Mouse (Mus musculus) heart, embryonic 10.5 days (tissue): ENCODE results near the gene Kat7. TPM values are rescaled to one million over a fixed set of nuclear protein-coding genes. Genes with fewer than 3 reads are reported as not detected.
A peak's percentile ranks its signal among the peaks of the same experiment; 100 is the strongest.

Source experiments
- DNase-seq: peaks from one replicate; pipeline ENCODE4 v3.0.0-alpha.2; 2017; ENCODE audit warnings: low spot score
- H3K27ac ChIP-seq: fragments of 300-500 bp; sonication (generic); 2 replicates; pipeline ENCODE4 v1.5.1; 2016; ENCODE audit warnings: mild to moderate bottlenecking
- H3K27me3 ChIP-seq: fragments of 300-500 bp; sonication (generic); 2 replicates; pipeline ENCODE4 v1.6.1; 2016; ENCODE audit warnings: mild to moderate bottlenecking; ENCODE audit not compliant: poor library complexity, insufficient read depth, severe bottlenecking
- H3K36me3 ChIP-seq: fragments of 300-500 bp; sonication (generic); 2 replicates; pipeline ENCODE4 v1.6.1; 2016; ENCODE audit warnings: mild to moderate bottlenecking, moderate library complexity
- H3K4me1 ChIP-seq: fragments of 300-500 bp; sonication (generic); 2 replicates; pipeline ENCODE4 v1.6.1; 2016; ENCODE audit warnings: mild to moderate bottlenecking
- H3K4me3 ChIP-seq: fragments of 300-500 bp; sonication (generic); 2 replicates; pipeline ENCODE4 v1.5.1; 2016; ENCODE audit warnings: mild to moderate bottlenecking, moderate library complexity
- H3K9me3 ChIP-seq: fragments of 300-500 bp; sonication (generic); 2 replicates; pipeline ENCODE4 v1.6.1; 2016; ENCODE audit warnings: mild to moderate bottlenecking, moderate library complexity
- WGBS: fragments of 180-500 bp; shearing (Covaris S2); methylation state at CpG from one replicate; pipeline ENCODE4 v1.1.7; 2016; 5-methylcytosine and 5-hydroxymethylcytosine counted together
- polyA plus RNA-seq: library from polyadenylated mRNA; unstranded; fragments of >200 nt; fragmentation: Nextera tagmentation; extraction: Ambion mirVana; gene quantifications from 2 replicates; pipeline ENCODE4 v1.2.1, GENCODE M21; 2016

The Kat7 gene
- 66.0 and 68.5 TPM in 2 replicates for polyA plus RNA-seq

GRCm38 (mm10) chr11:95310007-95310647 is at the start of gene Kat7:
Gene Kat7 (minus strand): TSS chr11:95310246.
- DNase-seq: peak; percentile 99
- Histone ChIP-seq H3K36me3 (peaks cover 15% of the 10 kb centered on the region), H3K27me3 (no peaks in the 10 kb centered on the region), H3K9me3 (no peaks in the 10 kb centered on the region), H3K4me3 (peak within 1 kb of the TSS; percentile 89), H3K27ac (peak within 1 kb of the TSS; percentile 99), H3K4me1 (peaks cover 13% of the 10 kb centered on the region)
- WGBS: under 1% methylated on average over 42 of the region's 42 CpGs

GRCm38 (mm10) chr11:95358263-95358662 is 48.2 kb upstream of the Kat7 start:
- Histone ChIP-seq H3K27me3 (no peaks in the 10 kb centered on the region), H3K4me3 (no peak overlapping the region), H3K4me1 (peaks cover 18% of the 10 kb centered on the region), H3K9me3 (no peaks in the 10 kb centered on the region), H3K36me3 (peaks cover 3% of the 10 kb centered on the region; the same call in 1 of the 2 replicates), H3K27ac (no peak overlapping the region)
- WGBS: 38% methylated on average over 3 of the region's 3 CpGs
- DNase-seq: no peak

GRCm38 (mm10) chr11:95356469-95357273 is 46.6 kb upstream of the Kat7 start:
- peak; percentile 96 for DNase-seq
- Histone ChIP-seq H3K36me3 (peaks cover 3% of the 10 kb centered on the region; the same call in 1 of the 2 replicates), H3K9me3 (no peaks in the 10 kb centered on the region)

GRCm38 (mm10) chr11:95356039-95356438 is 46.0 kb upstream of the Kat7 start:
- 82% methylated on average over 7 of the region's 7 CpGs for WGBS
- Histone ChIP-seq H3K9me3 (no peaks in the 10 kb centered on the region), H3K36me3 (peaks cover 3% of the 10 kb centered on the region; the same call in 1 of the 2 replicates), H3K4me1 (peaks cover 18% of the 10 kb centered on the region), H3K27me3 (no peaks in the 10 kb centered on the region), H3K4me3 (no peak overlapping the region), H3K27ac (peak overlapping the region; percentile 31; the same call in 1 of the 2 replicates)
- DNase-seq: no peak

More at GRCm38 (mm10) chr11:95356469-95357273, 46.6 kb upstream of the Kat7 start:
- WGBS: 48% methylated on average over 17 of the region's 17 CpGs
- H3K27me3 ChIP-seq: no peaks in the 10 kb centered on the region
- H3K4me3 ChIP-seq: no peak overlapping the region
- H3K4me1 ChIP-seq: peaks cover 18% of the 10 kb centered on the region
- H3K27ac ChIP-seq: peak overlapping the region; percentile 31; the same call in 1 of the 2 replicates

- Histone ChIP-seq H3K9me3 (no peaks in the 10 kb centered on the region), H3K4me1 (peaks cover 18% of the 10 kb centered on the region), H3K27me3 (no peaks in the 10 kb centered on the region), H3K4me3 (no peak overlapping the region), H3K27ac (peak overlapping the region; percentile 75), H3K36me3 (peaks cover 3% of the 10 kb centered on the region; the same call in 1 of the 2 replicates)
- no peak for DNase-seq
- WGBS: 93% methylated on average over 5 of the region's 5 CpGs
Observed at GRCm38 (mm10) chr11:95355661-95356011, 45.6 kb upstream of the Kat7 start.

- DNase-seq: no peak
- Histone ChIP-seq H3K27ac (peak overlapping the region; percentile 75), H3K4me3 (no peak overlapping the region), H3K4me1 (peaks cover 18% of the 10 kb centered on the region), H3K36me3 (peaks cover 3% of the 10 kb centered on the region; the same call in 1 of the 2 replicates), H3K27me3 (no peaks in the 10 kb centered on the region), H3K9me3 (no peaks in the 10 kb centered on the region)
- WGBS: 83% methylated on average over 12 of the region's 12 CpGs
Observed at GRCm38 (mm10) chr11:95354945-95355660, 45.1 kb upstream of the Kat7 start.

- Histone ChIP-seq H3K9me3 (no peaks in the 10 kb centered on the region), H3K27ac (no peak overlapping the region), H3K4me1 (peaks cover 18% of the 10 kb centered on the region), H3K36me3 (no peaks in the 10 kb centered on the region), H3K27me3 (no peaks in the 10 kb centered on the region), H3K4me3 (no peak overlapping the region)
- 93% methylated on average over 14 of the region's 14 CpGs for WGBS
- no peak for DNase-seq
Observed at GRCm38 (mm10) chr11:95354228-95354944, 44.3 kb upstream of the Kat7 start.

GRCm38 (mm10) chr11:95353226-95353625 is 43.2 kb upstream of the Kat7 start:
- no peaks in the 10 kb centered on the region for H3K27me3 ChIP-seq
- no peaks in the 10 kb centered on the region for H3K9me3 ChIP-seq
- H3K27ac ChIP-seq: no peak overlapping the region
- H3K4me3 ChIP-seq: no peak overlapping the region
- DNase-seq: no peak
- 80% methylated on average over 9 of the region's 9 CpGs for WGBS
- peaks cover 8% of the 10 kb centered on the region for H3K36me3 ChIP-seq
- peaks cover 18% of the 10 kb centered on the region for H3K4me1 ChIP-seq

- H3K9me3 ChIP-seq: no peaks in the 10 kb centered on the region
- 86% methylated on average over 2 of the region's 2 CpGs for WGBS
- H3K4me3 ChIP-seq: no peak overlapping the region
- no peaks in the 10 kb centered on the region for H3K27me3 ChIP-seq
- peaks cover 18% of the 10 kb centered on the region for H3K4me1 ChIP-seq
- H3K27ac ChIP-seq: no peak overlapping the region
- peaks cover 12% of the 10 kb centered on the region for H3K36me3 ChIP-seq
- no peak for DNase-seq
Observed at GRCm38 (mm10) chr11:95352686-95353085, 42.6 kb upstream of the Kat7 start.

GRCm38 (mm10) chr11:95350960-95351359 is 40.9 kb upstream of the Kat7 start:
- WGBS: 82% methylated on average over 3 of the region's 3 CpGs
- H3K4me3 ChIP-seq: no peak overlapping the region
- H3K4me1 ChIP-seq: peaks cover 10% of the 10 kb centered on the region

GRCm38 (mm10) chr11:95350289-95350688 is 40.2 kb upstream of the Kat7 start:
- peaks cover 21% of the 10 kb centered on the region for H3K36me3 ChIP-seq
- no peak for DNase-seq
- no peak overlapping the region for H3K4me3 ChIP-seq
- WGBS: 62% methylated on average over 6 of the region's 6 CpGs
- H3K9me3 ChIP-seq: no peaks in the 10 kb centered on the region
- H3K4me1 ChIP-seq: peaks cover 7% of the 10 kb centered on the region
- H3K27ac ChIP-seq: no peak overlapping the region
- H3K27me3 ChIP-seq: no peaks in the 10 kb centered on the region

More at GRCm38 (mm10) chr11:95350960-95351359, 40.9 kb upstream of the Kat7 start:
- peaks cover 21% of the 10 kb centered on the region for H3K36me3 ChIP-seq
- no peaks in the 10 kb centered on the region for H3K27me3 ChIP-seq
- no peaks in the 10 kb centered on the region for H3K9me3 ChIP-seq
- no peak for DNase-seq
- no peak overlapping the region for H3K27ac ChIP-seq

- H3K27me3 ChIP-seq: no peaks in the 10 kb centered on the region
- peaks cover 21% of the 10 kb centered on the region for H3K36me3 ChIP-seq
- H3K27ac ChIP-seq: no peak overlapping the region
- no peaks in the 10 kb centered on the region for H3K9me3 ChIP-seq
- DNase-seq: no peak
- WGBS: 86% methylated on average over 2 of the region's 2 CpGs
- H3K4me1 ChIP-seq: peaks cover 24% of the 10 kb centered on the region
- H3K4me3 ChIP-seq: no peak overlapping the region
Observed at GRCm38 (mm10) chr11:95344181-95344580, 34.1 kb upstream of the Kat7 start.
